Mouse (Mus musculus) forebrain, postnatal 0 days (tissue): ENCODE measurements around the gene Zbtb39. TPM values are rescaled to one million over a fixed set of nuclear protein-coding genes. Genes with fewer than 3 reads are reported as not detected.
A peak's percentile ranks its signal among the peaks of the same experiment; 100 is the strongest.

Source experiments
- ATAC-seq: fragments of 200-750 bp; cut with Nextera tagmentation; 2 replicates; pipeline ENCODE4 v1.8.0; 2017; ENCODE audit warnings: mild to moderate bottlenecking, moderate library complexity
- DNase-seq: peaks from one replicate; pipeline ENCODE4 v3.0.0-alpha.2; 2015
- H3K27ac ChIP-seq: fragments of 300-500 bp; sonication (generic); 2 replicates; pipeline ENCODE4 v1.5.1; 2014; ENCODE audit warnings: low read depth, mild to moderate bottlenecking, antibody characterized with exemption, low read length, moderate library complexity, mixed read lengths
- H3K27me3 ChIP-seq: fragments of 300-500 bp; sonication (generic); 2 replicates; pipeline ENCODE4 v1.6.1; 2014; ENCODE audit warnings: mild to moderate bottlenecking, low read length, mixed read lengths; ENCODE audit not compliant: insufficient read depth
- H3K36me3 ChIP-seq: fragments of 300-500 bp; sonication (generic); 2 replicates; pipeline ENCODE4 v1.6.1; 2014; ENCODE audit warnings: mild to moderate bottlenecking, moderate library complexity; ENCODE audit not compliant: insufficient read depth
- H3K4me1 ChIP-seq: fragments of 300-500 bp; sonication (generic); 2 replicates; pipeline ENCODE4 v1.6.1; 2014; ENCODE audit warnings: antibody characterized with exemption; ENCODE audit not compliant: insufficient read depth
- H3K4me2 ChIP-seq: fragments of 300-500 bp; sonication (generic); 2 replicates; pipeline ENCODE4 v1.6.1; 2014; ENCODE audit warnings: low read depth, mild to moderate bottlenecking, moderate library complexity
- H3K4me3 ChIP-seq: fragments of 300-500 bp; sonication (generic); 2 replicates; pipeline ENCODE4 v1.5.1; 2014; ENCODE audit warnings: low read depth, low read length, mixed read lengths
- H3K9ac ChIP-seq: fragments of 300-500 bp; sonication (generic); 2 replicates; pipeline ENCODE4 v1.6.1; 2014; ENCODE audit warnings: mild to moderate bottlenecking
- H3K9me3 ChIP-seq: fragments of 300-500 bp; sonication (generic); 2 replicates; pipeline ENCODE4 v1.6.1; 2016; ENCODE audit warnings: low read length
- CTCF ChIP-seq: sonication (generic); IDR thresholded peaks from 2 replicates; pipeline ENCODE4 v1.5.1; 2016; ENCODE audit warnings: antibody characterized with exemption, control low read depth, low read depth
- WGBS: fragments of 180-500 bp; shearing (Covaris S2); extraction: QIAGEN DNeasy Blood & Tissue Kit; methylation state at CpG from one replicate; pipeline ENCODE4 v1.1.7; 2014; 5-methylcytosine and 5-hydroxymethylcytosine counted together
- polyA plus RNA-seq: library from polyadenylated mRNA; unstranded; fragments of >200 nt; fragmentation: Nextera tagmentation; extraction: Ambion mirVana; gene quantifications from 2 replicates; pipeline ENCODE4 v1.2.1, GENCODE M21; 2015
- total RNA-seq: library from RNA; depleted of rRNA; stranded (reverse); fragments of >200 nt; gene quantifications from 2 replicates; pipeline ENCODE4 v1.2.3, GENCODE M21; 2014

Zbtb39 gene
- total and polyA plus RNA-seq, 2 experiments from 2014 or later = 2.4 to 11.9 TPM

DNA sequence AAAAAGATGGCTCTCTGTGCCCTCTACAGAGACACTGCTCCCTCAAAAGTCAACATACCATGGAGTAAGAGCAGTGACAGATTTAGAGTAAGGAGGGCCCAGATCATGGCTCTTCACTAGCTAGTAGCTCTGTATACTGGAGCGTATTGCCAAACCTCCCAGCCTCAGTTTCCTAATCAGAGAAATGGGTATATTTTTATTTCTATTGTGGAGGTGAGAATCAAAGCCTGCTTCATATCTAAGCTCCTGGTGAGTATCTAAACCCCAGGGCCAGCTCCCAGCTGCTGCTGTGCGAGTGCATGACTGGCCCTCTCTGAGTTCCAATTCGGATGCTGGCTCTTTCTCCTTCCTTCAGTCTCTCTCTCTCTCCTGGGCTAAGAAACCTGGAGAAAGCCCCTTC, 15.2 kb upstream of the Zbtb39 start, which contains the start of gene Tac2:
Tac2 (plus strand) TSS at position 301 of the 400 bp plus-strand sequence.
- no peak for TF ChIP-seq CTCF
- DNase-seq = no peak

DNA sequence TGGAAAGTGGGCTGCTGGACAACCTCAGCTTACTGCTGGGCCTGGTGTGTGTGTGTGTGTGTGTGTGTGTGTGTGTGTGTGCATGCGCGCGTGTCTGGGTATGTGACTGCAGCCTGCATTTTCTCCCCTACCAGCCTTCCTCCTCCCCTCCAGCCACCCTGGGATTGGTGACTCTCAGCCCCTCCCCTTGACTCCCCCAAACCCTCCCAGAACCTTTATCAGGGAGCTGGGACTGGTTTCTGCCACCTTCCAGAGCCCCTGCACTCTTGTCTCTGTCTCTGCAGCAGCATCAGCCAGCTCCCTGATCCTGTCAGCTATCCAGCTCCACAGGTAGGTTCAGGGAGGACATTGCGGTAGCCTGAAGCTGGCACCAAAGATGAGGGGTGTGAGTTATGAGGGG, 14.2 kb upstream of the Zbtb39 start:
- ATAC-seq (no peak), DNase-seq (no peak)
- WGBS = 84% methylated on average over 4 of the region's 4 CpGs
- Histone ChIP-seq H3K4me3 (no peak overlapping the region), H3K4me2 (no peak overlapping the region), H3K36me3 (no peaks in the 10 kb centered on the region), H3K27ac (no peak overlapping the region), H3K4me1 (no peaks in the 10 kb centered on the region), H3K9me3 (no peaks in the 10 kb centered on the region), H3K9ac (no peak overlapping the region), H3K27me3 (0 out of 2 replicates have a peak, but pooled peaks cover 11% of the 10 kb centered on the region)
- TF ChIP-seq CTCF = no peak

More for the DNA sequence above, 15.2 kb upstream of the Zbtb39 start, which contains the start of gene Tac2:
- no peak within 1 kb of the TSS for H3K4me3 ChIP-seq
- no peak for ATAC-seq
- no peaks in the 10 kb centered on the region for H3K36me3 ChIP-seq
- no peak within 1 kb of the TSS for H3K27ac ChIP-seq
- H3K27me3 ChIP-seq = 0 out of 2 replicates have a peak, but pooled peaks cover 6% of the 10 kb centered on the region
- H3K9me3 ChIP-seq = no peaks in the 10 kb centered on the region
- no peak within 1 kb of the TSS for H3K4me2 ChIP-seq
- no peak within 1 kb of the TSS for H3K9ac ChIP-seq
- 80% methylated on average over 3 of the region's 3 CpGs for WGBS
- H3K4me1 ChIP-seq = no peaks in the 10 kb centered on the region

DNA sequence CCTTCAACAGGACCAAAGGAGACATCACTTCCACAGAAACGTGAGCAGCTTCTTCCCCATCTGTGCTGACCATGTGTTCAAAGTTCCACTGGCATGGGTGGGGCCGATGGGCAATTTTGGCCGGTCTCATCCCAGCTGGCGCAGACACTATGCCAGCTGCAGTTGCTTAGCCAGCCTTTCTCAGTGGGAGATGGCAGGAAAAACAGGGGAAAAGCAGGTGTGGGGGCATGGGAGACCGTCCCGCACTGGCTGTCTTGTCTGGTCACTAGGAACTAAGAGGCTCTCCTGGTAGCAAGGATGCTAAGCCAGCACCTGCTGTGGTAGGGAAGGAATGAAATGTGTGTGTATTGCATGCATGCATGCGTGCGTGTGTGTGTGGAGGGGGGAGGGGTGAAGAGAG, 10.9 kb upstream of the Zbtb39 start:
- peak; percentile 10; the same call in 1 of the 2 replicates for ATAC-seq
- WGBS = 59% methylated on average over 8 of the region's 8 CpGs

DNA sequence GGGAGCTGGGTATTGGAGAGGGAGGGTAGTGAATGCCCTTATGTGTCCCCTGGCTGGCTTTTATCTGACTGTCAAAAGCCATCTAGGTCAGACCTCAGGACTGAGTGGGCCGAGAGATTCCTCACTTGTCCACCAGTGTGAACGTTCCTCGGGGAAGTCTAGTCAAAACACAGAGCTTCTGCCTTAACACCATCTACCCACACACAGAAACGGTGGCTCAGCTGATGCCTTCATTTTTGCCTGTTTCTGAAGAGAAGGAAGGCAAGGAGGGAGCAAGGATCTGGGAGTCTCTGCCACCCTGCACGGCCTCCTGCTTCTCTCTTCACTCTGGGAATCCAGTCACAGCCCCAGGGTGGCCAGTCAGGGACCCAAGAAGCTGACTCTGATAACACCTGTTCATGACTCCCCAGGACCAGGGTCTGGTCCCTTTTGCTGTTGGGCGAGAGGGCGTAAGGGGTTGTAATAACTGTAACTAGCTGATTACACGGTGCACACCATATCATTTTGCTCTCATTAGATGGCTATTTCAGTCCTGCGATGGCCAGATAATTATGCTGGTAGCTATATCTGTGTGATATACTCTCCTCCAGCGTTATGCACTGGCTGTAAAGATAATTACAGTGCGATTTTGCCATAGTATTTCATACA, 8.9 kb upstream of the Zbtb39 start:
- H3K27ac ChIP-seq = no peak overlapping the region
- H3K4me2 ChIP-seq = no peak overlapping the region
- H3K9ac ChIP-seq = no peak overlapping the region
- 45% methylated on average over 11 of the region's 11 CpGs for WGBS
- DNase-seq (no peak), ATAC-seq (no peak; the same call in 1 of the 2 replicates)
- no peak for TF ChIP-seq CTCF
- H3K36me3 ChIP-seq = no peaks in the 10 kb centered on the region
- H3K4me1 ChIP-seq = no peaks in the 10 kb centered on the region
- 0 out of 2 replicates have a peak, but pooled peaks cover 5% of the 10 kb centered on the region for H3K27me3 ChIP-seq
- H3K4me3 ChIP-seq = no peak overlapping the region
- no peaks in the 10 kb centered on the region for H3K9me3 ChIP-seq

More for the DNA sequence above, 10.9 kb upstream of the Zbtb39 start:
- no peak overlapping the region for H3K9ac ChIP-seq
- no peaks in the 10 kb centered on the region for H3K4me1 ChIP-seq
- no peak overlapping the region for H3K4me3 ChIP-seq
- DNase-seq = peak; percentile 39
- no peak overlapping the region for H3K4me2 ChIP-seq
- no peak for TF ChIP-seq CTCF
- H3K27ac ChIP-seq = no peak overlapping the region
- H3K36me3 ChIP-seq = no peaks in the 10 kb centered on the region
- no peaks in the 10 kb centered on the region for H3K9me3 ChIP-seq
- H3K27me3 ChIP-seq = 0 out of 2 replicates have a peak, but pooled peaks cover 5% of the 10 kb centered on the region

DNA sequence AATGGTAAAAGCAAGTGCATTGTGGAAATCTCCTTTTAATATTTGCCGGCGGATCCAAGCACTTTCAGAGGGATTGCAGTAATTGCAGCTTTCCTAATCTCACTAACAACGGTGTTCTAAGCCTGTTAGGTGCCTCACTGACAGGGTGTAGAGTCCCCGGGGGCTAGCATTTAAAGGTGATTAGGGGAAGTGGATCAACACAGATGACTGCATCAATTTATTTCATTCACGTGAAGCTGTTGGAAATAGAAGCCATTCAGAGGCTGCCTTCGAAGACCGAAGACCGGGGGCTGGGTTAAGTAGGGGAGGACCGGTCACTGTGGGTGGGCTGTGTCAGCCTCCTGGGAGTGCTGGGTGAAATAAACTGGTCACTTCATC, 8.4 kb upstream of the Zbtb39 start:
- no peak; the same call in 1 of the 2 replicates for ATAC-seq
- no peaks in the 10 kb centered on the region for H3K4me1 ChIP-seq
- TF ChIP-seq CTCF = no peak
- H3K9ac ChIP-seq = no peak overlapping the region
- WGBS = 6% methylated on average over 9 of the region's 9 CpGs
- no peaks in the 10 kb centered on the region for H3K36me3 ChIP-seq
- H3K9me3 ChIP-seq = no peaks in the 10 kb centered on the region
- H3K27ac ChIP-seq = no peak overlapping the region
- no peak overlapping the region for H3K4me2 ChIP-seq
- no peak overlapping the region for H3K4me3 ChIP-seq
- 0 out of 2 replicates have a peak, but pooled peaks cover 5% of the 10 kb centered on the region for H3K27me3 ChIP-seq
- DNase-seq = no peak

DNA sequence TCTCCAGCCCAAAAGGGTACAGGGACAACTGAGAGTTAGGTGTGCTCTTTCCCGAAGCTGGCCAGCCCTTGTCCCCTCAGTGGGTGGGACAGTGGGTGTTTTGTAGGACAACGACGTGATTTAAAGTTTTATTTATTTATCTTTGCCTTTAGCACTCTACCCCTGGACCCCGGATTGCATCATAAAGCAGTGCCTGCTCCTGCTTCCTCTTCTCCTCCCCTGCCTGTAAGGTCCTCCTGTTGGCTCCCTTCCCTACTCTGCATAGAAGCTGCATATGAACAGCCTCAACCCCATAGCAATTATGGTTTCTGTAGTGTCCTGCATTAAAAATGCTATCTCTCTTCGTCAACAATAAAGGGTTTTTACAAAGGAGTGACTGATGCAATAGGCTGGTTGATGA, 7.9 kb upstream of the Zbtb39 start:
- Histone ChIP-seq H3K4me2 (no peak overlapping the region), H3K4me3 (no peak overlapping the region), H3K9me3 (no peaks in the 10 kb centered on the region), H3K27ac (no peak overlapping the region), H3K36me3 (no peaks in the 10 kb centered on the region), H3K9ac (no peak overlapping the region), H3K27me3 (0 out of 2 replicates have a peak, but pooled peaks cover 5% of the 10 kb centered on the region), H3K4me1 (no peaks in the 10 kb centered on the region)
- WGBS = 27% methylated on average over 5 of the region's 5 CpGs
- ATAC-seq (no peak), DNase-seq (no peak)
- TF ChIP-seq CTCF = no peak

DNA sequence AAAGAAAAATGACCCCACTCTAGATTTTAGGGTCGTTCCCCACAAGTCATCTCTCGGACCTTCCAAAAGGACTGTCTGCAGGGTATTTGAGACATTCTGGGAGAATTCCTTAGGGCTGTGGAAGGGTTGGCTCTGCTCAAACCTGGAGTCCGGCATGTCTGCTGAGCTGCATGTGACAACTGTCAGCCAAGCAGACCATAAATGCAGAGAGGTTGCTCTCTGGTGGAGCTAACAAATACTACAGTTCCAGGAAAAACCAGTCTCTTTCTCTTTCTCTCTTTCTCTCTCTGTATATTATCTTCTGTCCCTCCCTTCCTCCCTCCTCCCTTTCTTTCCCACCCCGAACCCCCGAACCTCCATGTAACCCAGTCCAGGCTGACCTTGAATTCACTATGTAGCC, 4.9 kb upstream of the Zbtb39 start:
- peak; percentile 32; the same call in 1 of the 2 replicates for ATAC-seq
- WGBS = 58% methylated on average over 5 of the region's 5 CpGs
- no peak overlapping the region for H3K4me2 ChIP-seq

More for the DNA sequence above, 4.9 kb upstream of the Zbtb39 start:
- no peak overlapping the region for H3K9ac ChIP-seq
- no peaks in the 10 kb centered on the region for H3K9me3 ChIP-seq
- 0 out of 2 replicates have a peak, but pooled peaks cover 5% of the 10 kb centered on the region for H3K27me3 ChIP-seq
- no peaks in the 10 kb centered on the region for H3K36me3 ChIP-seq
- H3K4me1 ChIP-seq = no peaks in the 10 kb centered on the region
- peak; percentile 56 for DNase-seq
- TF ChIP-seq CTCF = peak; percentile 78
- no peak overlapping the region for H3K4me3 ChIP-seq
- H3K27ac ChIP-seq = no peak overlapping the region
